Mouse (Mus musculus): ENCODE results near the gene Hsd11b1. TPM values are rescaled to one million over a fixed set of nuclear protein-coding genes. Genes with fewer than 3 reads are reported as not detected.

Gene Hsd11b1
- polyA plus RNA-seq, 1 experiment: not detected

- TF ChIP-seq POLR2A (IDR thresholded peaks at IDR 0.05; ENCODE audit: borderline replicate concordance, low read depth, low read length) (no peak), CTCF (IDR thresholded peaks at IDR 0.05; ENCODE audit: low read depth, low read length) (no peak)
- Histone ChIP-seq H3K4me1 (ENCODE audit: control insufficient read depth, insufficient read depth, low read length) (peaks cover 36% of the 10 kb centered on the region), H3K27ac (ENCODE audit: insufficient read depth, low read depth, low read length) (no peak overlapping the region), H3K4me3 (ENCODE audit: insufficient read depth, low read length) (no peak overlapping the region)
These were observed 66.2 kb downstream of the Hsd11b1 start for GRCm38 (mm10) chr1:193197494-193198205.

- H3K4me1 ChIP-seq (ENCODE audit: control insufficient read depth, insufficient read depth, low read length): peaks cover 44% of the 10 kb centered on the region
- H3K4me3 ChIP-seq (ENCODE audit: insufficient read depth, low read length): no peak overlapping the region
- H3K27ac ChIP-seq (ENCODE audit: insufficient read depth, low read depth, low read length): no peak overlapping the region
- TF ChIP-seq POLR2A (IDR thresholded peaks at IDR 0.05; ENCODE audit: borderline replicate concordance, low read depth, low read length) (no peak), CTCF (IDR thresholded peaks at IDR 0.05; ENCODE audit: low read depth, low read length) (no peak)
These were observed 68.6 kb downstream of the Hsd11b1 start for GRCm38 (mm10) chr1:193195169-193195810.

- no peak overlapping the region for H3K27ac ChIP-seq (ENCODE audit: insufficient read depth, low read depth, low read length)
- H3K4me3 ChIP-seq (ENCODE audit: insufficient read depth, low read length): no peak overlapping the region
- peaks cover 45% of the 10 kb centered on the region for H3K4me1 ChIP-seq (ENCODE audit: control insufficient read depth, insufficient read depth, low read length)
- TF ChIP-seq CTCF (IDR thresholded peaks at IDR 0.05; ENCODE audit: low read depth, low read length) (no peak), POLR2A (IDR thresholded peaks at IDR 0.05; ENCODE audit: borderline replicate concordance, low read depth, low read length) (no peak)
These were observed 69.3 kb downstream of the Hsd11b1 start for GRCm38 (mm10) chr1:193194416-193195140.

- Histone ChIP-seq H3K4me3 (ENCODE audit: insufficient read depth, low read length) (peak overlapping the region; percentile 1; the same call in 1 of the 2 replicates), H3K27ac (ENCODE audit: insufficient read depth, low read depth, low read length) (peak overlapping the region; percentile 91), H3K4me1 (ENCODE audit: control insufficient read depth, insufficient read depth, low read length) (peaks cover 28% of the 10 kb centered on the region)
- TF ChIP-seq POLR2A (IDR thresholded peaks at IDR 0.05; ENCODE audit: borderline replicate concordance, low read depth, low read length) (no peak), CTCF (IDR thresholded peaks at IDR 0.05; ENCODE audit: low read depth, low read length) (no peak)
These were observed 72.1 kb downstream of the Hsd11b1 start for GRCm38 (mm10) chr1:193191675-193192283.

- H3K4me3 ChIP-seq (ENCODE audit: insufficient read depth, low read length): no peak overlapping the region
- TF ChIP-seq CTCF (IDR thresholded peaks at IDR 0.05; ENCODE audit: low read depth, low read length): no peak
- no peak for TF ChIP-seq POLR2A (IDR thresholded peaks at IDR 0.05; ENCODE audit: borderline replicate concordance, low read depth, low read length)
- no peak overlapping the region for H3K27ac ChIP-seq (ENCODE audit: insufficient read depth, low read depth, low read length)
- peaks cover 23% of the 10 kb centered on the region for H3K4me1 ChIP-seq (ENCODE audit: control insufficient read depth, insufficient read depth, low read length)
These were observed 74.1 kb downstream of the Hsd11b1 start for GRCm38 (mm10) chr1:193189771-193190170.

- TF ChIP-seq POLR2A (IDR thresholded peaks at IDR 0.05; ENCODE audit: borderline replicate concordance, low read depth, low read length): no peak
- H3K27ac ChIP-seq (ENCODE audit: insufficient read depth, low read depth, low read length): no peak overlapping the region
- no peak overlapping the region for H3K4me3 ChIP-seq (ENCODE audit: insufficient read depth, low read length)
- H3K4me1 ChIP-seq (ENCODE audit: control insufficient read depth, insufficient read depth, low read length): peaks cover 23% of the 10 kb centered on the region
These were observed 74.7 kb downstream of the Hsd11b1 start for GRCm38 (mm10) chr1:193189151-193189621.

GRCm38 (mm10) chr1:193188257-193188656 is 75.6 kb downstream of the Hsd11b1 start:
- Histone ChIP-seq H3K4me1 (ENCODE audit: control insufficient read depth, insufficient read depth, low read length) (peaks cover 28% of the 10 kb centered on the region), H3K27ac (ENCODE audit: insufficient read depth, low read depth, low read length) (no peak overlapping the region), H3K4me3 (ENCODE audit: insufficient read depth, low read length) (no peak overlapping the region)
- no peak for TF ChIP-seq CTCF (IDR thresholded peaks at IDR 0.05; ENCODE audit: low read depth, low read length)
- TF ChIP-seq POLR2A (IDR thresholded peaks at IDR 0.05; ENCODE audit: borderline replicate concordance, low read depth, low read length): no peak

GRCm38 (mm10) chr1:193181104-193181503 is 82.8 kb downstream of the Hsd11b1 start:
- H3K27ac ChIP-seq (ENCODE audit: insufficient read depth, low read depth, low read length): no peak overlapping the region
- H3K4me1 ChIP-seq (ENCODE audit: control insufficient read depth, insufficient read depth, low read length): peaks cover 6% of the 10 kb centered on the region
- no peak overlapping the region for H3K4me3 ChIP-seq (ENCODE audit: insufficient read depth, low read length)
- TF ChIP-seq POLR2A (IDR thresholded peaks at IDR 0.05; ENCODE audit: borderline replicate concordance, low read depth, low read length) (no peak), CTCF (IDR thresholded peaks at IDR 0.05; ENCODE audit: low read depth, low read length) (no peak)

GRCm38 (mm10) chr1:193174143-193174733 is 89.6 kb downstream of the Hsd11b1 start:
- Histone ChIP-seq H3K4me1 (ENCODE audit: control insufficient read depth, insufficient read depth, low read length) (peaks cover 23% of the 10 kb centered on the region), H3K4me3 (ENCODE audit: insufficient read depth, low read length) (peak overlapping the region; percentile 74), H3K27ac (ENCODE audit: insufficient read depth, low read depth, low read length) (0 out of 2 replicates have a peak overlapping the region, but pooled peaks have one; percentile 66)

More at GRCm38 (mm10) chr1:193174143-193174733, 89.6 kb downstream of the Hsd11b1 start:
- TF ChIP-seq POLR2A (IDR thresholded peaks at IDR 0.05; ENCODE audit: borderline replicate concordance, low read depth, low read length) (no peak), CTCF (IDR thresholded peaks at IDR 0.05; ENCODE audit: low read depth, low read length) (no peak)

Measured in bone marrow macrophage, adult 2 months (primary cell).